Mouse (Mus musculus): ENCODE data around the gene Rnf39. TPM values are rescaled to one million over a fixed set of nuclear protein-coding genes. Genes with fewer than 3 reads are reported as not detected.

The Rnf39 gene
- polyA plus RNA-seq, 1 experiment from 2014 or later: 0.63 TPM

GRCm38 (mm10) chr17:36914108-36914507 lies 28.6 kb upstream of the Rnf39 start:
- ATAC-seq: no peak
- no peak overlapping the region for H3K27ac ChIP-seq
- H3K4me3 ChIP-seq (replicated peaks): no peak overlapping the region
- H3K27me3 ChIP-seq: no peaks in the 10 kb centered on the region
- H3K9ac ChIP-seq (replicated peaks): no peak overlapping the region
- 17% methylated on average over 2 of the region's 2 CpGs for WGBS
- no peaks in the 10 kb centered on the region for H3K9me3 ChIP-seq
- H3K36me3 ChIP-seq: no peaks in the 10 kb centered on the region
- no peak overlapping the region for H3K4me2 ChIP-seq (replicated peaks)
- no peaks in the 10 kb centered on the region for H3K4me1 ChIP-seq (replicated peaks)

GRCm38 (mm10) chr17:36915076-36915475 lies 27.6 kb upstream of the Rnf39 start:
- 18% methylated on average over 9 of the region's 9 CpGs for WGBS
- no peak overlapping the region for H3K4me2 ChIP-seq (replicated peaks)
- no peaks in the 10 kb centered on the region for H3K27me3 ChIP-seq
- H3K4me1 ChIP-seq (replicated peaks): no peaks in the 10 kb centered on the region
- no peak overlapping the region for H3K4me3 ChIP-seq (replicated peaks)
- ATAC-seq: peak; percentile 27; the same call in 1 of the 2 replicates
- no peaks in the 10 kb centered on the region for H3K36me3 ChIP-seq
- H3K9me3 ChIP-seq: no peaks in the 10 kb centered on the region
- H3K27ac ChIP-seq: no peak overlapping the region
- no peak overlapping the region for H3K9ac ChIP-seq (replicated peaks)

GRCm38 (mm10) chr17:36920239-36920638 lies 22.5 kb upstream of the Rnf39 start:
- no peak overlapping the region for H3K4me2 ChIP-seq (replicated peaks)
- no peak for ATAC-seq

GRCm38 (mm10) chr17:36922715-36923114 lies 20.0 kb upstream of the Rnf39 start:
- WGBS: 92% methylated on average over 4 of the region's 4 CpGs
- Histone ChIP-seq H3K4me3 (replicated peaks) (no peak overlapping the region), H3K4me1 (replicated peaks) (no peaks in the 10 kb centered on the region), H3K9ac (replicated peaks) (no peak overlapping the region), H3K27me3 (no peaks in the 10 kb centered on the region), H3K36me3 (no peaks in the 10 kb centered on the region), H3K4me2 (replicated peaks) (no peak overlapping the region), H3K9me3 (no peaks in the 10 kb centered on the region), H3K27ac (no peak overlapping the region)
- no peak for ATAC-seq

More at GRCm38 (mm10) chr17:36920239-36920638, 22.5 kb upstream of the Rnf39 start:
- H3K9me3 ChIP-seq: no peaks in the 10 kb centered on the region
- H3K9ac ChIP-seq (replicated peaks): no peak overlapping the region
- H3K4me3 ChIP-seq (replicated peaks): no peak overlapping the region
- H3K36me3 ChIP-seq: no peaks in the 10 kb centered on the region
- H3K4me1 ChIP-seq (replicated peaks): no peaks in the 10 kb centered on the region
- 62% methylated on average over 15 of the region's 15 CpGs for WGBS
- H3K27ac ChIP-seq: no peak overlapping the region
- no peaks in the 10 kb centered on the region for H3K27me3 ChIP-seq

GRCm38 (mm10) chr17:36923491-36923890 lies 19.2 kb upstream of the Rnf39 start:
- WGBS: 69% methylated on average over 4 of the region's 4 CpGs
- Histone ChIP-seq H3K36me3 (no peaks in the 10 kb centered on the region), H3K4me2 (replicated peaks) (no peak overlapping the region), H3K9ac (replicated peaks) (no peak overlapping the region), H3K4me3 (replicated peaks) (no peak overlapping the region), H3K27me3 (no peaks in the 10 kb centered on the region), H3K27ac (no peak overlapping the region), H3K4me1 (replicated peaks) (no peaks in the 10 kb centered on the region), H3K9me3 (no peaks in the 10 kb centered on the region)
- ATAC-seq: no peak

GRCm38 (mm10) chr17:36927496-36928120 lies 15.1 kb upstream of the Rnf39 start:
- H3K9me3 ChIP-seq: no peaks in the 10 kb centered on the region
- 73% methylated on average over 10 of the region's 10 CpGs for WGBS
- H3K4me2 ChIP-seq (replicated peaks): no peak overlapping the region
- no peaks in the 10 kb centered on the region for H3K36me3 ChIP-seq
- no peak for ATAC-seq
- no peak overlapping the region for H3K9ac ChIP-seq (replicated peaks)
- H3K27me3 ChIP-seq: no peaks in the 10 kb centered on the region
- no peak overlapping the region for H3K27ac ChIP-seq
- no peak overlapping the region for H3K4me3 ChIP-seq (replicated peaks)
- no peaks in the 10 kb centered on the region for H3K4me1 ChIP-seq (replicated peaks)

GRCm38 (mm10) chr17:36929236-36929932 lies 13.3 kb upstream of the Rnf39 start:
- Histone ChIP-seq H3K27ac (no peak overlapping the region), H3K27me3 (no peaks in the 10 kb centered on the region), H3K4me1 (replicated peaks) (no peaks in the 10 kb centered on the region), H3K9ac (replicated peaks) (no peak overlapping the region), H3K36me3 (no peaks in the 10 kb centered on the region), H3K4me2 (replicated peaks) (no peak overlapping the region), H3K9me3 (no peaks in the 10 kb centered on the region), H3K4me3 (replicated peaks) (no peak overlapping the region)
- no peak for ATAC-seq
- 75% methylated on average over 12 of the region's 12 CpGs for WGBS

- no peak overlapping the region for H3K27ac ChIP-seq
- 83% methylated on average over 6 of the region's 6 CpGs for WGBS
- no peaks in the 10 kb centered on the region for H3K4me1 ChIP-seq (replicated peaks)
- H3K27me3 ChIP-seq: no peaks in the 10 kb centered on the region
- H3K4me3 ChIP-seq (replicated peaks): no peak overlapping the region
- H3K36me3 ChIP-seq: no peaks in the 10 kb centered on the region
- H3K9ac ChIP-seq (replicated peaks): no peak overlapping the region
- ATAC-seq: no peak
- H3K4me2 ChIP-seq (replicated peaks): no peak overlapping the region
- H3K9me3 ChIP-seq: no peaks in the 10 kb centered on the region
These were observed 12.5 kb upstream of the Rnf39 start for GRCm38 (mm10) chr17:36930233-36930632.

- Histone ChIP-seq H3K9ac (replicated peaks) (no peak overlapping the region), H3K27ac (no peak overlapping the region), H3K4me1 (replicated peaks) (no peaks in the 10 kb centered on the region), H3K27me3 (no peaks in the 10 kb centered on the region), H3K36me3 (no peaks in the 10 kb centered on the region), H3K9me3 (no peaks in the 10 kb centered on the region), H3K4me3 (replicated peaks) (no peak overlapping the region), H3K4me2 (replicated peaks) (no peak overlapping the region)
- 84% methylated on average over 4 of the region's 4 CpGs for WGBS
- ATAC-seq: no peak
These were observed 11.6 kb upstream of the Rnf39 start for GRCm38 (mm10) chr17:36931130-36931529.

- Histone ChIP-seq H3K27me3 (no peaks in the 10 kb centered on the region), H3K27ac (no peak overlapping the region), H3K9ac (replicated peaks) (no peak overlapping the region), H3K36me3 (no peaks in the 10 kb centered on the region), H3K4me3 (replicated peaks) (no peak overlapping the region), H3K4me1 (replicated peaks) (no peaks in the 10 kb centered on the region), H3K9me3 (no peaks in the 10 kb centered on the region), H3K4me2 (replicated peaks) (no peak overlapping the region)
- no peak for ATAC-seq
- 79% methylated on average over 2 of the region's 2 CpGs for WGBS
These were observed 10.9 kb upstream of the Rnf39 start for GRCm38 (mm10) chr17:36931806-36932205.

- H3K9me3 ChIP-seq: no peaks in the 10 kb centered on the region
- no peak overlapping the region for H3K27ac ChIP-seq
- no peak overlapping the region for H3K9ac ChIP-seq (replicated peaks)
- H3K4me2 ChIP-seq (replicated peaks): no peak overlapping the region
- H3K27me3 ChIP-seq: peaks cover 29% of the 10 kb centered on the region
- H3K36me3 ChIP-seq: no peaks in the 10 kb centered on the region
- ATAC-seq: no peak
- 86% methylated on average over 2 of the region's 2 CpGs for WGBS
- H3K4me3 ChIP-seq (replicated peaks): no peak overlapping the region
- H3K4me1 ChIP-seq (replicated peaks): peaks cover 5% of the 10 kb centered on the region
These were observed 4.7 kb upstream of the Rnf39 start for GRCm38 (mm10) chr17:36938056-36938455.

GRCm38 (mm10) chr17:36942391-36942790 lies 327 bp upstream of the Rnf39 start:
- WGBS: 65% methylated on average over 10 of the region's 10 CpGs
- Histone ChIP-seq H3K4me2 (replicated peaks) (peak overlapping the region; percentile 63), H3K4me1 (replicated peaks) (peaks cover 25% of the 10 kb centered on the region), H3K27me3 (peaks cover 63% of the 10 kb centered on the region), H3K27ac (no peak overlapping the region), H3K9ac (replicated peaks) (no peak overlapping the region), H3K36me3 (no peaks in the 10 kb centered on the region), H3K4me3 (replicated peaks) (peak overlapping the region; percentile 42), H3K9me3 (no peaks in the 10 kb centered on the region)
- no peak for ATAC-seq

Measured in midbrain, embryonic 13.5 days (tissue).